Mouse (Mus musculus) forebrain, embryonic 10.5 days (tissue): ENCODE measurements around the gene Gm17660. TPM values are rescaled to one million over a fixed set of nuclear protein-coding genes. Genes with fewer than 3 reads are reported as not detected.
A peak's percentile ranks its signal among the peaks of the same experiment; 100 is the strongest.
"Not testable (repeated sequence)": the region's sequence is repeated elsewhere in the genome, so short reads cannot be mapped to it uniquely, and the experiment has no call there.

Experiments used
- DNase-seq: peaks from one replicate; pipeline ENCODE4 v3.0.0-alpha.2; 2017; ENCODE audit warnings: low spot score; ENCODE audit errors: extremely low spot score
- H3K27ac ChIP-seq: fragments of 300-500 bp; sonication (generic); 2 replicates; pipeline ENCODE4 v1.5.1; 2016; ENCODE audit warnings: mild to moderate bottlenecking
- H3K27me3 ChIP-seq: fragments of 300-500 bp; sonication (generic); 2 replicates; pipeline ENCODE4 v1.6.1; 2016; ENCODE audit warnings: mild to moderate bottlenecking; ENCODE audit not compliant: poor library complexity, severe bottlenecking
- H3K36me3 ChIP-seq: fragments of 300-500 bp; sonication (generic); replicated peaks from 2 replicates; pipeline ENCODE4 v1.6.1; 2016; ENCODE audit warnings: mild to moderate bottlenecking, moderate library complexity
- H3K4me1 ChIP-seq: fragments of 300-500 bp; sonication (generic); 2 replicates; pipeline ENCODE4 v1.6.1; 2016
- H3K4me3 ChIP-seq: fragments of 300-500 bp; sonication (generic); 2 replicates; pipeline ENCODE4 v1.5.1; 2016; ENCODE audit warnings: mild to moderate bottlenecking, moderate library complexity
- H3K9me3 ChIP-seq: fragments of 300-500 bp; sonication (generic); 2 replicates; pipeline ENCODE4 v1.6.1; 2016; ENCODE audit warnings: mild to moderate bottlenecking, moderate library complexity
- WGBS: fragments of 180-500 bp; shearing (Covaris S2); methylation state at CpG from one replicate; pipeline ENCODE4 v1.1.7; 2016; 5-methylcytosine and 5-hydroxymethylcytosine counted together
- microRNA-seq: library from miRNA; unstranded; fragments of <30 nt; microRNA quantifications from one replicate; pipeline ENCODE4, GENCODE M21; 2017
- polyA plus RNA-seq: library from polyadenylated mRNA; unstranded; fragments of >200 nt; fragmentation: Nextera tagmentation; extraction: Ambion mirVana; gene quantifications from 2 replicates; pipeline ENCODE4 v1.2.1, GENCODE M21; 2016

Gene Gm17660
- polyA plus RNA-seq, 1 experiment from 2014 or later: 0.31 TPM

- H3K27ac ChIP-seq: no peak overlapping the region
- no peaks in the 10 kb centered on the region for H3K9me3 ChIP-seq
- peaks cover 50% of the 10 kb centered on the region for H3K27me3 ChIP-seq
- H3K4me1 ChIP-seq: peaks cover 19% of the 10 kb centered on the region
- no peak overlapping the region for H3K4me3 ChIP-seq
- H3K36me3 ChIP-seq: no peaks in the 10 kb centered on the region
- no peak for DNase-seq
- WGBS: 60% methylated on average over 11 of the region's 11 CpGs
Measured at GRCm38 (mm10) chr5:104024762-104025161, 52.6 kb downstream of the Gm17660 start.

DNA sequence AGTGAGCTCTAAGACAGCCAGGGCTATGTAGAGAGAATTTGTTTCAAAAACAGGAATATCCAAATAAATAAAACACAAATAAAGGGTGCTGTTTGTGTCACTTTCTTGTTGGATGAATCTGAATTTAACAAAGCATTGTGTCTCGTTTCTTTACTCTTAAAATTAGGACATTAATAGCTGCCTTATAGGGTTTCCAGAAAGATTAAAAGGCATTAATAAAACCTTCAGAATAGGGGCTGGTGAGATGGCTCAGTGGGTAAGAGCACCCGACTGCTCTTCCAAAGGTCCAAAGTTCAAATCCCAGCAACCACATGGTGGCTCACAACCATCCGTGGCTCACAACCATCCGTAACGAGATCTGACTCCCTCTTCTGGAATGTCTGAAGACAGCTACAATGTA is 53.2 kb downstream of the Gm17660 start:
- not testable (repeated sequence) for H3K36me3 ChIP-seq, H3K9me3 ChIP-seq, H3K27ac ChIP-seq, DNase-seq, H3K4me3 ChIP-seq
- Histone ChIP-seq H3K4me1 (peaks cover 19% of the 10 kb centered on the region), H3K27me3 (peaks cover 50% of the 10 kb centered on the region)
- WGBS: 81% methylated on average over 5 of the region's 5 CpGs

DNA sequence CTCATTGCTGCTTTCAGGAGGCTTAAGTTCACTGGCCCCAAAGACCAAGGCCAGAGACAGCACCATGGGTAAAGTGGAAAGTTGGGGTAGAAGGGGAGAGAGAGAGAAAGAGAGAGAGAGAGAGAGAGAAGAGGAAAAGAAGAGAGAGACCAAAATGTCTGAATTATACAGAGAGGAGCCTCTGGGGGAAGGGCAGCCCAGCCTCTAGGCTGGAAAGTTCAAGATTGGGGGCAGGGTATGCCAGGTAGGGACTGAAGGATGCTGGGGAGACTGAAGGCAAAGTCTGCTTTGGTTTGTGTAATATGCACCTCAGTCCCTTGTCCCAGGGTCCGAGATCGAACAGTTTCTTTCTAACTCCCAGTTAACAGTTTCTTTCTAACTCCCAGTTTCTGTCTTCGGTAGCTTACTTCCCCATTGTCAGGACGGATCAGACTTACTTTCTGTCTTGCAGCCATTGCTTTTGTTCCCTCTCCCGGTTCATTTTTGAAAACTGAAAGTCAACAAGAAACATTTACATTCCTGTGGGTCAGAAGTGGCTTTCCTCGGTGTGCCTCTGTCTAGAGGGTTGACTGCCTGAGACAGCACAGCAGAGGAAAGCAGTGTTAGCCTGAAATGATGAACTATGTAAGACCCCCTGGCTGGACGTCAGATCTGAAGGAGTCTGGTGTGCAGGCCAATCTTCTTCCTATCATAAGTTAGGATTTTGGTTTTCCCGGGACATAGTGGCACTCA is 54.0 kb downstream of the Gm17660 start:
- Histone ChIP-seq H3K9me3 (no peaks in the 10 kb centered on the region), H3K27me3 (peaks cover 50% of the 10 kb centered on the region), H3K4me3 (no peak overlapping the region), H3K36me3 (no peaks in the 10 kb centered on the region), H3K4me1 (peaks cover 19% of the 10 kb centered on the region), H3K27ac (no peak overlapping the region)
- no peak for DNase-seq
- 75% methylated on average over 8 of the region's 8 CpGs for WGBS

DNA sequence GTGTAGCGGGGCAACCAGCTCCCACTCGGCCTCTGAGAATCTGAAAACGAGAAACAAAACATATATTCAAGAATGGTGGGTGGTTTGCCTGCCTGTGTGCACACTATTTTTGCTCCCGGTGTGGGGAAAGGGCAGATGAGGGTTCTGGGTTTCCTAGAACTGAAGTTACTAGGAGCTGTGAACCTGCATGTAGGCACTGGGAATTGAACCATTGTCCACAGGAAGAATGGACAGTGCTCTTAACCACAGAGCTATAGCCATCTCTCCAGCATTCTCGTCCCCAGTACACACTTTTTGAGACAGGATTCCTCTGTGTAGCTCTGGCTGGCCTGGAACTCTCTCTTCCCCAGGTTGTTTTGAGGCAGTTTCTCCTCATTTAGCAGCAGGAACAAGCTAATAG is 54.9 kb downstream of the Gm17660 start:
- peaks cover 19% of the 10 kb centered on the region for H3K4me1 ChIP-seq
- H3K4me3 ChIP-seq: peak overlapping the region; percentile 55
- H3K9me3 ChIP-seq: no peaks in the 10 kb centered on the region
- DNase-seq: no peak
- H3K36me3 ChIP-seq: no peaks in the 10 kb centered on the region
- 39% methylated on average over 5 of the region's 5 CpGs for WGBS
- H3K27ac ChIP-seq: 0 out of 2 replicates have a peak overlapping the region, but pooled peaks have one; percentile 81
- H3K27me3 ChIP-seq: peaks cover 50% of the 10 kb centered on the region

DNA sequence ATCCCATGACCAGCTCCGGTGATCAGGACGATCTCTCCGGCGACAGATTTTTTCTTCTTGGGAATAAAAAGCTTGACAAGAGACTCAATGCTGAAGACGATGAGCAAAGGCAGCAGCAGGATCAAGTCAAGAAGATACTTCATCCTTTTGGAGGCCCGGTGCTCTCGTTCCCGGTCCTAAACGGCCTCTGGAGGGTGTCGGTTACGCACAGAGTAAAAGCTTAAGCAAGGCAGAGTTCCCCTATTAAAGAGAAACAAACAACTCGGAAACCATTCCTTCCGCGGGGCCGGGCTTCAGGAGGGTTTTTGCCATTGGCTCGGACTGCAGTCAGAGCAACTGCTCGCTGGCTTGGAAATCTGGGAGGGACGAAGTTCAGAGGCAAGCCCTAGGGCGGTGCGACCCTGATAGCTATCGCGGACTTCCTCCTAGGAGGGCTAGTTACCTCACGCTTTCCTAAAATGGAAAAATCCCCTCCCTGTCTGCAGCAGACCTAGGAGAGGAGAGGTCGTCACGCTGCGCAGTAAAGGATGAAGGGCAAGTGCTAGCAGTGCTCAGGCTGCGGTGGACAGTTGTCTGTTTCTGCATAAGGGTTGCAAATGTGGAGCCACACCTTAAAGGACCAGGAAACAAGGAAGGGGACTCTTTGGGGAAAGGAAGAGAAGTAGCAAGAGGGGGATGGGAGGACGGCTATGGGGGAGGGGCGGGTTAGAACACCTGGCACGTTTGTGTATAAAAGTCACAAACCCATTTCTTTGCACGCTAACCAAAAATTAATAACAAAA is 55.6 kb downstream of the Gm17660 start, which contains the start of gene Hsd17b11:
Gene Hsd17b11 (minus strand): TSS at position 323 of the 782 bp plus-strand sequence.
- H3K4me3 ChIP-seq: peak within 1 kb of the TSS; percentile 55
- WGBS: under 1% methylated on average over 31 of the region's 31 CpGs
- no peaks in the 10 kb centered on the region for H3K9me3 ChIP-seq
- H3K27ac ChIP-seq: peak within 1 kb of the TSS; percentile 81
- H3K36me3 ChIP-seq: no peaks in the 10 kb centered on the region
- H3K27me3 ChIP-seq: peaks cover 48% of the 10 kb centered on the region
- peak; percentile 75 for DNase-seq
- H3K4me1 ChIP-seq: peaks cover 19% of the 10 kb centered on the region

Small RNAs within 50 kb of the gene (microRNA-seq; reads per million reads assigned to microRNA genes)
- gene Mir5619: 5.7 reads per million, percentile 15 among the genes with 10 or more reads in this experiment

Other genes starting within 250 kb of the Gm17660 start
- 8.7 and 9.9 TPM in 2 replicates for gene Klhl8, start 166.3 kb downstream of the Gm17660 start, polyA plus RNA-seq
- gene Hsd17b13, start 100.2 kb downstream of the Gm17660 start, polyA plus RNA-seq: not detected in 2 replicates
- gene Hsd17b11, start 55.7 kb downstream of the Gm17660 start, polyA plus RNA-seq: 1.6 and 2.0 TPM in 2 replicates
- gene Nudt9, start 31.3 kb downstream of the Gm17660 start, polyA plus RNA-seq: 67.9 TPM in 2 replicates
- 13.3 and 13.4 TPM in 2 replicates for gene Sparcl1, start 36.1 kb upstream of the Gm17660 start, polyA plus RNA-seq
- not detected in 2 replicates for gene Dspp, start 93.1 kb upstream of the Gm17660 start, polyA plus RNA-seq
- 0.17 and 0.26 TPM in 2 replicates for gene Dmp1, start 125.0 kb upstream of the Gm17660 start, polyA plus RNA-seq
- gene Ibsp, start 221.6 kb upstream of the Gm17660 start, polyA plus RNA-seq: not detected in 2 replicates
- gene Mepe, start 247.7 kb upstream of the Gm17660 start, polyA plus RNA-seq: not detected in 2 replicates